Mouse (Mus musculus) c-Kit-positive CD71-positive TER-119-negative erythroid progenitor cells, embryonic 14.5 days (primary cell): ENCODE measurements around the gene Bcl2l1.

Source experiments
- DNase-seq: peaks from one replicate; pipeline ENCODE4 v3.0.0-alpha.2; 2013; ENCODE audit warnings: low read depth

Gene Bcl2l1

DNA sequence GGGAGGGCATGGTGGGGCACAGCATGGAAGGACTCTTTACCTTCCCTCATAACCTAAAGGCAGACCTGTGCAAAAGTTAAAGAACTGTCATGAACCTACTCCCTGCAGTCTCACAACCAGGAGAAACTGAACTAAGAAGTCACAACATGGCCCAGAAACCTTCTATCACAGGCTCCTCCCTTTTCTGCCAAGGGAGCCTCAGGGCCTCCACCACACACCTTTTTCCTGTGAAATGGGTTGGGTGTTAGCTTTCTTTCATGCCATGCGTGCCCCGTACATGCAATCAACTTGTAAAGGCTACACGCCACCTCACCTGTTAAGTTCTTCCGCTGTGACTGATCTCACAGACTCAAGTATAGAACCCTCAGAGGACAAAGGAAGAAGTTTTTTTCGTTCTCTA lies 28.4 kb downstream of the Bcl2l1 start:
- DNase-seq: no peak

DNA sequence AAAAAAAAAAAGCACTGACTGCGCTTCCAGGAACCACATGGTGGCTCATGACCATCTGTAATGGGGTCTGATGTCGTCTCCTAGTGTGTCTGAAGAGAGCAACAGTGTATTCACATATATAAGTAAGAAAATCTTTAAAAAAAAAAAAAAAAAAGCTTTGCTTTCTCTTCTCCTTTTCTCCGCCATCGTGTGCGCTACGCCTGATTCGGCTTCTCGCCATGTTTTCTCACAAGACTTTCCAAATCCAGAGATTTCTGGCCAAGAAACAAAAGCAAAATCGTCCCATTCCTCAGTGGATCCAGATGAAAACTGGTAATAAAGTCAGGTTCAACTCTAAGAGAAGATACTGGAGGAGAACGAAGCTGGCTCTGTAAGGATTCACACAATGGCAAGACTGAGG lies 29.2 kb downstream of the Bcl2l1 start:
- DNase-seq: no peak

DNA sequence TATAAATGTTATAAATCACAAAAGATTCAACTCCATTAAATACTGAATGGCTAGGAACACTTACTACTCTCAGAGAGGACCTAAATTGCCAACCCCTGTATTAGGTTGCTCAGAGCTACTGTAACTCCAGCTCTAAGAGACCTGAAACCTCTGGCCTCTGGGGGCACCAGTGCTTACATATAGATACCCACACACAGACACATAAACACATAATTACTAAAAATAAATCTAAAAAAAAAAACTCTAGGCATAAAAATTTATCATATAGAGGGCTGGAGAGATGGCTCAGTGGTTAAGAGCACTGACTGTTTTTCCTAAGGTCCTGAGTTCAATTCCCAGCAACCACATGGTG lies 30.8 kb downstream of the Bcl2l1 start:
- no peak for DNase-seq

DNA sequence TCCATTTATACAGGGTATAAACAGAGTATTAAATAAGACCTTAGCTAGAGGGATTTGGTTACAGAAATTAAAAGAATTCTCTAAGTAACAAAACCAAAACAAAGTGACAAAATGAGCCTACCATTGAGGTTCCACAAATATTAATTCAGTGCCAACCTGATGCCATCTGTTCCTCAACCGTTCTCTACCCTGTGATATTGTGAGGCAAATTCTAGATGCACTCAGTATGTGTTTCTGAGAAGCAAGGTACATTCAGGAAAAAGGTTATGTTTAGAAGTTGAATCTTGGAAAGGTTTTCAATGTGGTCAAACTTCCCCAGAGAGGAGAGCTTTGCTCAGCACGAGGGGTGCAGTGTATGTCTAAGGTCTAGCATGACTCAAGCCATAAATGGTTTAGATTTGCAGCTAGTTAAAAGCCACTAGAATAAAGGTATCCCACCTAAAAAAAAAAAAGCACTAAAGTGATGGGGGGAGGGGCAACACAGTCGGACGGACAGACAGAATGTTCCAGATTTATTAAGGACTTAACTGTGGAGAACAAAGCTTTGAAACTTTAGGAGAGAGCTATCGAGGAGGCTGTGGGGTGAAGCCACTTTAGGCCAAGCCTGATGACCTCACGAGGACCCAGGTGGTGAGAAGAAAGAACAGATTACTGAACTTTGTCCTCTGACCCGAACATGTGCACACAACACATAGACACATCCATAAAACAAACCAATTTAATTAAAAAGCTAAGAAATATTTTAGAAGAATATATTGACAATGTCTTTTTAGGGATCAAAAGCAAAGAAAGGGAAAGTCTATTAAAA lies 31.4 kb downstream of the Bcl2l1 start:
- no peak for DNase-seq

DNA sequence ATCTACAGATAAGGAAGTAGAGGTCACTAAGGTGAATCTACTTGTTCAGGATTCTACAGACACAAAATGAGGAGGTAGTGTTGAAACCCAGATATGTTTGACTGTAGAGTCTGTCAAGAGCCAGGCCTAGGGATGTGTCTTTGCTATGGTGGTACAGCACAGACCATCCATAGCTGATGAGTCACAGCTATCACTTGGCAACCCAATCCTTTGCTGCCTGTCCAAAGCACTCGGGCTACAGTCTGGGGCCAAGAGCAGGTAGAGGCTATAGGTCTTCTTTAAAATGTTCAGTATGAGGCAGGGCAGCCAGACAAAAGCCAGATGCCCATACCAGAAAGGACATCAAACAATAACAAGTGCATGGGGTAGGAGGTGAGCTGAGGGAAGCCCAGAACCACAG lies 33.9 kb downstream of the Bcl2l1 start:
- DNase-seq: no peak

DNA sequence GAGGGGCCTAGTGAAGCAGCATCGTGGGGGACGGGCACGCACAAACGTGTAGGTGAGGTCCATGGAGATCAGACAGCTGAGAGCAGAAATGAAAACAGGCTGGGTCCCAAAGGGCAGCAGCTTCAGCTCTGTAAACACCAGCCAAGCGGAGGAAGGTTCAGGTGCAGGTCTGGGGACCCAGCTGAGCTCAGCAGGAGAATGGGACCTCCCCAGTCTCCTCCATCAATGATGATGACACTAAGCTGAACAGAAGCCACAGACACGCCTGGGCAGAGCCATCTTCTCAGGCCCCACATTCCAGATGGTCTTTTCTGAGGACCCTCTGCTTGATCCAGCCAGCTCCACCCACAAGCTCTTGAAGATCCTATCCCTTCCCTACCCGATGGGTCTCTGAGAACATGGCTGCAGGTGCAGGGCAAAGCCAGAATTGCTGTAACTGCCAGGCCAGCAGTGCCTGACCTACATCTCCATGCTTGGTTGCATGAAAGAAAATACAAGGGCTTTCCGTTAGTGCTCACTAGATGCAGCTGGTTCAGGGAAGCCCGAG lies 37.2 kb downstream of the Bcl2l1 start:
- DNase-seq: no peak

DNA sequence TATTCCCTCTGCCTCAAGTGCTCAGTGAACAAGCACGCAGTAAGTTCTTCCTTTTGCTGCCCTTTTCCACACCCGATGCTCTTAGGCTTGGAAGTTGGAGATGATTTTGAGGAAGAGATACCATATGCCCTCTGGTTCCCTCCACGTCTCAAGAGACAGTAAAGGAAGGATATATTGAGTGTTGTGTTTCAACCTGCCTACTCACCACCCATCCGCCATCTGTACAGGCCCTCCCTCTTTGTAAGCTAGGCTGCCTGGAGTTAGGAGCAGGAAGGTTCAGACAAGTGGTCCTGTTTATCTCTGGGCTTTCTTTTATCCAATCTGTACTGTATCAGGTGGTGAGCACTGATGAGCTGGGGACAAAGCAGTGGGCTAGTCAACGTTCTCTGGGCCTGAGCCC lies 38.1 kb downstream of the Bcl2l1 start:
- no peak for DNase-seq

DNA sequence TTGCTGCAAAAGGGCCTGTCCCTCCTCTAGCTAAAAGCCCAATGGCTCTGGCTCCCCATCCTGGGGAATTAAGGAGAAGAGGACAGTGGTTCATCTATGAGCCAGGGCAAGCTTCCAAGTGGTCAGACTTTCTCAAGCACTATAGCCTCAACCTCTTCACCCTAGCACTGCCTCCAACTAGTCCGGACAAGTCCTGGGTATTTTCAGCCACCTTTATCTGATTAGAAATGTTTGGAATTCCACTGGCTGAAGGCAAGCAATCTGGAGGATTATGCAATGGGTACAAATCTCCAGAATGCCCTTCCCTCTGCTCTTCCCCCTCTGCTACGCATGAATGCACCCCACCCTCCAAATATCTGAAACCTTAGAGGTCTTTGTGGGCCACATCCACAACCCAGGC lies 39.1 kb downstream of the Bcl2l1 start:
- DNase-seq: no peak

DNA sequence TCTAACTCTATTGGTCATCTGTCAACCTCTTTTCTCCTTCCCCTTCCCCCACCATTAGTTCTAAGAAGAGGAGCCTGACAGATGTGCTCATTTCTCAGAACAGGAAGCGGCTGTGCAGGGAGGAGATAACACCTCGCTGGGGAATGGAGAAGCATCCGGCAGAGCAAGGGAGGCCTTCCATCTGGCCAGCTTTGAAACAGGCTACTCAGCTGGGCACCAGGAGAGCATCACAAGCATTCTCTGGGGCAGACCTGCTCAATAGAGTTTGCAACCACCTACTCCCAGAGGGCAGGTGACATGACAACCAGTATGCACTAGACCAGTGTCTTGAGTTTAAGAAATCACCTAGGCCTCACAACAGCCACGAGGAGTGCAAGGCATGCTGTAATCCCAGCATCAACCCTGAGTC lies 41.9 kb downstream of the Bcl2l1 start:
- peak; percentile 93 for DNase-seq

DNA sequence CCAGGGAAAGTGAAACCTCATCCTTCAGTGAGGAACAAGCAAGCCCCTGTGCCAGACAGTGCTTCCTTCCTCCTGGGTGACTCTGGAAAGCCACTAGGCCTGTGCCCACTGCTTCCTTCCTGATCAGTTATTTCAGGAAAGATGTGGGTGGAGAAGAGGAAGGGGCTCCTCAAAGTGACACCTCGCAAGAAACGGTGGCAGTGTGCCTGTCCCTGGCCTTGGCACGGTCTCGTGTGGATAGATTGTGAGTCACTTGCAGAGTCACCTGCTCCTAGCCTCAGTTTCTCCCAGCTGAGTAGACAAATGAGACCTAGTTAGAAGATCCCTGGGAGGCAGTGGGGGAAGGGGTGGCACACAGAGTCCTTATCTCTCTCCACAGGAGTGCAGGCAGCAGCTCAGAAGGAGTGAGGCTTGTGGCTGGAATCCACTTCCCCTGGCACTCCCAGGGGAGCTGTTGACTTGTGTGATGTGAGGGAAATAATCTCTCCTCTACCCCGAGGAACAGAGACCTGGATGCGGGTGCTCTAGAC lies 42.6 kb downstream of the Bcl2l1 start:
- peak; percentile 76 for DNase-seq

DNA sequence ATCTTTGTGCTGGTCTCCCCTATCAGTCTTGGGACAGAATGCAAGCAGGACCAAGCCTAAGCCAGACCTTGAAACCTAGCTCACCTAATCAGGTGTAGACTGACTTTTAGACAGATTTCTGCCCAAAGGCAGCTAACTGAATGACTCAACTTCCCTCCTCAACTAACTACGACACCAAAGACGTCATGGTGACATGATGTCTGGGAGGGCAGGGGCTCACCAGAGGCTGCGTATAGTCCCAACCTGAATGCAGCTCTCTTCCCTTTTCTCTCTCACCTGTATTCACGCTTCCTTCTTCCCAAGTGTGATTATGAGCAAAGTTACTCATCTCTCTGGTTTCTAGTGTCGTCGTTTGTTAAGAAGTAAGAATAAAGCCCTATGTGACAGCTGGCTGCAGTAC lies 44.0 kb downstream of the Bcl2l1 start:
- DNase-seq: no peak

DNA sequence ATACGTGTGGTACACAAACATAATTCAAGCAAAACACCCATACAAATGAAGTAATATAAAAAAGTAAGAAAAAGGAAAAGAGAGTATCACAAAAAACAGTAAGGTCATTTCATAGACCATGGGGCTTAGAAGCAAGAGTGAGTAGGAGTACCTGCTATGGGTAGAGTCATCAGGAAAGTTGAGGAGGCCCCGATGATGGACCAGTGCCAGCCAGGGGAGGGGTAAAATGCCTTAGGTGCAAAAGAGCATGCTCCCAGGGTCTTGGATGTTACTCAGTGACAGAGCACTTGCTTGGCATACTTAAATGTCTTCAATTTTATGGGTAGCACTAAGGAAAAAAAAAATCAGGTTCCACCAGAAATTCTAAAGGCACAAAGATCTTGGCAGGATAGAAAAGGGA lies 44.4 kb downstream of the Bcl2l1 start:
- DNase-seq: no peak

DNA sequence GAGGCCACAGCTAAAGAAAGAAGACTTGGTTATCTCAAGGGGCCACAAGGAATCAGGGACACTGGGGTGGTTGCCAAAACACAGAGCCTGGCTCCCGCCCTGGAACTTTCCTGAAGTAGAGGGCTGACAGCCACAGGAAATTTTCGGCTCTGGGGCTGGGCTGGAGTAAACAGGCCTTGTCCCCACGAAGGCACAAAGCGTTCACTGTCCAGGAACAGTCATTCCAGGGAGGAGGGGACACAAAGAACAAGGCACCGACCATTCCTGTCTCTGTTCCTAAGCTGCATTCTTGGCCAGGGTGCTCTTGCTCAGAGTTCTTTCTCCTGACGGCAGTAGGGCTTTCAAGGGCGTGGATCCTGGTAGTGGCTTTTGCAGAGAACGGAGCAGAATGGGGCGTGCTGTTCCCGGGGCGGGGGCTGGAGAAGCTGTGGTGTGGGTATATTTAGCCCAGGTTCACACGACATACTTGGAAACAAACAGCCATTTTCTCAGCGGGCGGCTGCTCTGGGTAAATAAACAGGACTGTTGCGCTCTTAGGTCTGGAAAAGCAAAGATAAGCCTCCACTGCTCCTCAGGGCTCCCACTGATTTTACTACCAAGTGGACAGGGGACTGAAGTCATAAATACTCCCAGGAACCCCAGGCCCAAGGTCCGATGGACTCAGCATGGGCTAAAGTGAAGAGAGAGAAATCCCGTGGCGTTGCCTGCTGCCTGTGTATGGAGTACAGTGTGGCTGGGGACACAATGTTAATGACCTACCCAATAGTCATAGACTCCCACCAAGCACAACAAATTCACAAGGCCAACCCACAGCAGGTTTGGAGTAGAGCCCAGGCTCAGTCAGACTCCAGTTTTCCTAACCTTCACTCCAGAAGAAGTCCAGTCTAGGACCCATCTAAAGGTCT lies 45.8 kb downstream of the Bcl2l1 start:
- no peak for DNase-seq

DNA sequence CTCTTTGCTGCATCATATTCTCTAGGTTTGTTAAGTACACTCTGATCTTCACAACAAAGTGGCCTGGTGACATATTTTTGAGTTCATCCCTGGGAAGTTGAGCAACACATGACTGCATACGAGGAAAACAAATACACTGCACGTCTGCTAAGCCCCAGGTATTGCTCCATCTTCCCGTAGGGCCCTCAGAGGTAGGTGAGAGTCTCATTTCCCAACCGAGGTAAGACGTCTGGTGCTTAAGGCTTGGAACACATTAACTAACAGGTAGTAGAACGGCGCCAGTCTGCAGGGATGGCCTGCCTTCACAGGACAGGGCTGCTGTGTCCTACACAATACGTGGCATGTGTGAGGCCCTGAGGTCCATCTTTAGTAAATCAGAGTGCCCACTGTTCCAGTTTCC lies 46.9 kb downstream of the Bcl2l1 start:
- DNase-seq: no peak

DNA sequence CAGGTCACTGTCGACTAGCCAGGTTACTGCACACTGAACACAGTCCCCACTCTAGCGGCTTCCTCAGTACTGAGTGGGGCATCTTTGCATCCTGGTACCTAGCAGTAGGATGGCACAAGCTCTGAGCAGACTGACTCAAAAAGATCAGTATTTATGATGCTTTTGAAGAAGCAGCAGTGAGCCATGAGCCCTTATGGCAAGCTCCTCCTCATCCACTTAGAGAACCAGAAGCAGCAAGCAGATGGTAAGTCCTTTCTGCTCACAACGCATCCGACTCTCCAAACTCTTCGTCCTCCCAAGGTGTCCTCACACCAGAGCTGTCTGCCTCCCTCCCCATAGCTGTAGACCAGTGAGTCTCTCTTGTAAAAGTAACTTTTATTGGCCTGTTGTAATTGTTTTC lies 48.3 kb downstream of the Bcl2l1 start:
- DNase-seq: no peak

DNA sequence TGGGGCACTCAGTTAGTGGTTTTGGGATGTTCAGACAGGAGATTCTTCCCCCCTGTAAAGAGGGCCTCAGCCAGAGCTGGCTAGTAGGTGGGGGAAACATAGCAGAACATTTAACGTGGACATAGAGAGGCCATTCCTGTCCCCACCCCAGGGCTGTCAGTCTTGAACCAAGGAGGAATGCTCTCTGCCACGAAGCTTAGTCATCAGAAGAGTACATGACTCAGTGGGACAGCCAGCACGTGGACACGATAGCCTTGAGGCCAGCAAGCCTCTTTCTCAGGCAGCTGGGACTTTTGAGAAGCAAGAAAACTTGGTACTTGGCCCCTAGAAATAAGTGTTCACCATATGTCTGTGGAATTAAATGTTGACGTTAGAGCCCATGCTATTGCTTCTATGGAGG lies 48.9 kb downstream of the Bcl2l1 start:
- DNase-seq: no peak

DNA sequence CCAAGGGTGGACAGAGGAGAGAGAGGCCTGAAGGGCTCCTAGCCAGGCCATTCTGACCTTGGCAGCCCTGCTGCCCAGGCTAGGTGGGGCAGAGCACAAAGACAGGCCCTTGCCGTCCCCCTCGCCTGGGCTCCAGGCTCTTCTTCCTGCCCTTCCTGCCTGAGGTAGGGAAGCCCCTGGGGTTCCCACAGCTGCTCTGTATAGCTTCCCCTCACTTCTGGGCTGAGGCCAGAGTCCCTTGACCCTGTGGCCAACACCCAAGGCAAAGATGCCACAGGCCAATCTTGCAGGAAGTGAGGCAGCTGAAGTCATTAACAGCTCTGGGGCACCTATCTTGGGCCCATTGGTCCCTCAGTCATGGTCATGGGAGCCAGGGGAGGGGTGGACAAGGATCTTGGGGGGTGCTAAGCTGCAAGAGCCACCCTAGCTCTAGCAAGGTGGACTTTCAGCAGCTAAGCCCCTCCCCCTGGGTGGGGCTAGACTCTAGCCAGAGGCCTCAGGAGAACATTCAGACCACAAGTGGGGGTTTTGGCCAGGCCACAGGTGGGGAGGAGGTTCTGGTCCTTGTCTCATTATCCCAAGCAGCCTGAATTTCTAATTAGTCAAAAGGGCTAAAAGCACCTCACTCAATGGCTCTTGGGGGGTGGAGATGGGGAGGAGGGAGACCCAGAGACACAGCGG lies 50.4 kb downstream of the Bcl2l1 start:
- DNase-seq: no peak

DNA sequence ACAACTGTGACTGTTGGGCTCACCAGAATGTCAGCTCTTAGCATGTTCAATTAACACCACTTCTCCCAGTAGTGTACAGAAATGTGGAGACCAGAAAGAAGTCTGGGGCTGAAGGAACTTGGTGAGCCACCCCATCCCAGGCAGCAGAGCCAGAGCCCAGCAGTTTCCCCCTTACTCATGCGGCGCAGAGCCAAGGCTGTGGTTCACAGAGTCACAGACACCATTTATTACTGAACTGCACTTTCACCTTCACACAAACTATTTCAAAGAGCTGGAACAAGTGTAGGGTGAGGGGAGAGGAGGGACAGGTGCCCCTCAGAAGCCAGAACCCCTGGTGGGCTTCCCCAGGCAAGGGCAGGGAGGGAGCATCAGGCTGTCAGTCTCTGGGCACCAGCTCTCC lies 51.1 kb downstream of the Bcl2l1 start:
- DNase-seq: no peak

DNA sequence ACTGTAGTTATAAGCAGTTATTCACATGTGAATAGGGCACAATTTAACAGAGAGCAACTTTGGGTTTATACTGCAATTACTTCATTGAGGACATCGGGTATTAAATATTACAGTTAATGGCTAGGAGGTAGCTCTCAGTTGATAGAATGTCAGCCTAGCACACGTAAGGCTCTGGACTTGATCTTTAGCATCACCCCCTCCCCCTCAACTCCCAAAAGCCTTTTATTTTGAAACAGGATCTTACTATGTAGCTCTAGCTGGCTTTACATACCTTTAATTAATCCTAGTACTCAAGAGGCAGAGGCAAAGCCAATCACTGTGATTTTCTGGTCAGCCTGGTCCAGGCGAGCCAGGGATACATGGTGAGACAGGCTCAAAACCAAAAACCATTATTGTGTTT lies 54.4 kb downstream of the Bcl2l1 start:
- DNase-seq: no peak

DNA sequence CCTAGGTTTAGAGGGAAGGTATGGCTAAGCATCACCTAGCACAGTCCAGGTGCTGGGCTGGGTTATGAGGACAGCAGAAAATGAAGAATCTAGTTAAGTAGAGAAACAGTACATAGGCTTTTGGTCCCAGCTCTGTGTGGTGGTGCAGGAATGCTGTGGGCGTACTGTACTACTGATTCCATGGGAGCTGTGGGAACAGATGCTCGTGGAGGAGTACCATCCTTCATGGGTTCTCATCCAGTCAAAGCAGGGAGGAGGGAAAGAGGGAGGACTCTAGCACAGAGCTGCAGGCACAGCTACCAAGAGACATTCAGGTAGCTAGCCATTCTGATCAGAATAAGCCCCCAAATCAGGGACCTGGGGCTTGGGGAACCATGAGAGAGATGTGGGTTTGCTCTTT lies 55.1 kb downstream of the Bcl2l1 start:
- DNase-seq: no peak

DNA sequence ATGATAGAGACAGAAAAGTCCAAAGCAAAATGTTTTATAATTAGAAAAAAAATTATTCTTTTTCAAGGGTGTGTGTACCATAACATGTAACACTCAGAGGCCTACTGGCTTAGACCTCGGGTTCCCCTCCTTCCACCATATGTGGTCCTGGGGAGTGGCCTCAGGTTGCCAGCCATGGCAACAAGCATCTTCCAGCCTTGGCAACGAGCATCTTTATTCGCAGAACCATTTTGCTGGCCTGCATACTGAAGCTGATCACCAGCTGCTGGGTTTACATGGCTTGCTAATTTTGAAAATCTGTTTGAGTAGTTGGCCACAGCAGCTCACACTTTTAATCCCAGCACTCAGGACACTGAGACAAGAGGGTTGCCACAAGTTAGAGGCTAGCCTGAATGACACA lies 55.5 kb downstream of the Bcl2l1 start:
- no peak for DNase-seq

DNA sequence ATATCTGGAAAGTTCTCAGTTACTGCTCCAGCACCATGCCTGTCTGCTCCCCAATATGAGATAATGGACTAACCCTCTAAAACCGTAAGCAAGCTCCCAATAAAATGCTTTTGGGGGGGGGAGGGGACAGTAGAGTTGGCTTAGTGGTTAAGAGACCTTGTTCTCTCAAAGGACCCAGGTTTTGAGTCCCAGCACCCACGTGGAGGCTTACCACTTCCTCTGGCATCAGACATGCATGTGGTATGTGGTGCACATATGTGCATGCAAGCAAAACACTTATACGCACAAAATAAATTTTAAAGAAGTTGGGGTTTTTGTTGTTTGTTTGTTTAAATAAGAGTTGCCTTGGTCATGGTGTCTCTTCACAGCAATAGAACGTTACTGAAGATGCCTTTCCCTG lies 56.2 kb downstream of the Bcl2l1 start:
- DNase-seq: no peak
